9 mouse cellular contexts compared by ENCODE assay signal in genomic region chr3:45377391-45377998, GRCm38 (mm10). TPM values are rescaled to one million over a fixed set of nuclear protein-coding genes. Genes with fewer than 3 reads are reported as not detected.
DNase-seq lines count a peak whose midpoint lies in the region; ATAC-seq and TF ChIP-seq lines count a peak whose summit lies in the region.
"Had no signal": no experiment of that assay in that cellular context is flagged by ENCODE, and none has a peak within 500 bp of the region (broad histone marks: within the 10 kb centered on the region; RNA-seq: fewer than 3 reads in every experiment).

No protein-coding gene starts in this region.

- DNase-seq in heart, adult 11 months: no peak
- peak; percentile 58 for DNase-seq in brain, adult 2 months (ENCODE audit: low read depth, low spot score)
- peak; percentile 85 for DNase-seq in forebrain, embryonic 14.5 days (ENCODE audit: low spot score)
- no peak for DNase-seq in liver, embryonic 13.5 days
- peak; percentile 66 for DNase-seq in right cerebral cortex, postnatal 14 days

- H3K4me2 ChIP-seq in heart, embryonic 11.5 days: peak overlapping the region; percentile 99
- H3K4me2 ChIP-seq in forebrain, embryonic 14.5 days (ENCODE audit: low read length): peak overlapping the region; percentile 89
- peak overlapping the region; percentile 91 for H3K4me2 ChIP-seq in intestine, postnatal 0 days (replicated peaks; ENCODE audit: low read depth)
- peak overlapping the region; percentile 62 for H3K4me2 ChIP-seq in liver, embryonic 13.5 days

- 1% methylated on average over 26 of the region's 26 CpGs for WGBS in heart, embryonic 11.5 days (ENCODE audit: insufficient replicate concordance)
- under 1% methylated on average over 26 of the region's 26 CpGs for WGBS in forebrain, embryonic 14.5 days
- under 1% methylated on average over 26 of the region's 26 CpGs for WGBS in intestine, postnatal 0 days
- WGBS in liver, embryonic 13.5 days (ENCODE audit: insufficient replicate concordance): 1% methylated on average over 26 of the region's 26 CpGs

- H3K27me3 ChIP-seq in heart, embryonic 11.5 days (ENCODE audit: control insufficient read depth, insufficient read depth, low read length): peaks cover 50% of the 10 kb centered on the region
- no peaks in the 10 kb centered on the region for H3K27me3 ChIP-seq in forebrain, embryonic 14.5 days (replicated peaks; ENCODE audit: control insufficient read depth, insufficient read depth, low read length)
- peaks cover 58% of the 10 kb centered on the region for H3K27me3 ChIP-seq in intestine, postnatal 0 days (replicated peaks; ENCODE audit: control insufficient read depth, insufficient read depth, low read length)
- peaks cover 77% of the 10 kb centered on the region for H3K27me3 ChIP-seq in liver, embryonic 13.5 days

- 0 out of 2 replicates have a peak overlapping the region, but pooled peaks have one; percentile 34 for H3K9ac ChIP-seq in heart, embryonic 11.5 days (ENCODE audit: low read depth, low read length)
- H3K9ac ChIP-seq in forebrain, embryonic 14.5 days (ENCODE audit: low read length): peak overlapping the region; percentile 77
- no peak overlapping the region for H3K9ac ChIP-seq in intestine, postnatal 0 days (ENCODE audit: low read depth, low read length)
- H3K9ac ChIP-seq in liver, embryonic 13.5 days: no peak overlapping the region

- peak overlapping the region; percentile 61 for H3K4me3 ChIP-seq in heart, embryonic 11.5 days (ENCODE audit: low read depth, low read length)
- H3K4me3 ChIP-seq in forebrain, embryonic 14.5 days (ENCODE audit: low read depth, low read length): peak overlapping the region; percentile 68
- peak overlapping the region; percentile 50 for H3K4me3 ChIP-seq in intestine, postnatal 0 days (ENCODE audit: low read depth, low read length)
- peak overlapping the region; percentile 38 for H3K4me3 ChIP-seq in liver, embryonic 13.5 days (replicated peaks)

- no peaks in the 10 kb centered on the region for H3K36me3 ChIP-seq in heart, embryonic 11.5 days (ENCODE audit: control insufficient read depth, insufficient read depth, low read length)
- H3K36me3 ChIP-seq in forebrain, embryonic 14.5 days (ENCODE audit: control insufficient read depth, insufficient read depth, low read length): no peaks in the 10 kb centered on the region
- H3K36me3 ChIP-seq in intestine, postnatal 0 days (ENCODE audit: control insufficient read depth, insufficient read depth): no peaks in the 10 kb centered on the region
- no peaks in the 10 kb centered on the region for H3K36me3 ChIP-seq in liver, embryonic 13.5 days

- TF ChIP-seq CTCF in intestine, postnatal 0 days (IDR thresholded peaks at IDR 0.05; ENCODE audit: low read depth): no peak

- no peak for ATAC-seq in heart, embryonic 11.5 days (replicated peaks; ENCODE audit: insufficient number of reproducible peaks, low FRiP score, low TSS enrichment)
- ATAC-seq in forebrain, embryonic 14.5 days: peak; percentile 49
- no peak for ATAC-seq in intestine, postnatal 0 days
- ATAC-seq in liver, embryonic 13.5 days (ENCODE audit: low read depth): no peak
- ATAC-seq in erythroblast, adult 5-6 weeks (replicated peaks; ENCODE audit: low FRiP score, poor library complexity, severe bottlenecking): no peak

- H3K27ac ChIP-seq in heart, embryonic 11.5 days (ENCODE audit: low read depth, low read length): no peak overlapping the region
- H3K27ac ChIP-seq in forebrain, embryonic 14.5 days (ENCODE audit: low read depth, low read length): peak overlapping the region; percentile 86
- H3K27ac ChIP-seq in intestine, postnatal 0 days (ENCODE audit: low read depth, low read length): no peak overlapping the region
- no peak overlapping the region for H3K27ac ChIP-seq in liver, embryonic 13.5 days

- H3K9me3 ChIP-seq in heart, embryonic 11.5 days (replicated peaks; ENCODE audit: control insufficient read depth, low read length): no peaks in the 10 kb centered on the region
- H3K9me3 ChIP-seq in forebrain, embryonic 14.5 days (replicated peaks; ENCODE audit: control insufficient read depth, low read length): no peaks in the 10 kb centered on the region
- H3K9me3 ChIP-seq in intestine, postnatal 0 days (ENCODE audit: control insufficient read depth): no peaks in the 10 kb centered on the region
- no peaks in the 10 kb centered on the region for H3K9me3 ChIP-seq in liver, embryonic 13.5 days (replicated peaks)

- H3K4me1 ChIP-seq in heart, embryonic 11.5 days (ENCODE audit: control insufficient read depth, insufficient read depth, low read length): peaks cover 7% of the 10 kb centered on the region; the same call in 1 of the 2 replicates
- H3K4me1 ChIP-seq in forebrain, embryonic 14.5 days (ENCODE audit: control insufficient read depth, insufficient read depth, low read length): peaks cover 6% of the 10 kb centered on the region; the same call in 1 of the 2 replicates
- 0 out of 2 replicates have a peak, but pooled peaks cover 6% of the 10 kb centered on the region for H3K4me1 ChIP-seq in intestine, postnatal 0 days (replicated peaks; ENCODE audit: control insufficient read depth, insufficient read depth, low read length)
- H3K4me1 ChIP-seq in liver, embryonic 13.5 days (replicated peaks): 0 out of 2 replicates have a peak, but pooled peaks cover 14% of the 10 kb centered on the region

RNA-seq across cellular contexts. Expression of gene Pcdh10, which starts 0.7 kb away (rescaled TPM):
- polyA plus RNA-seq in heart, embryonic 11.5 days (2014; fragmentation: Nextera tagmentation; extraction: Ambion mirVana): 0.43 and 0.76 TPM in 2 replicates
- polyA plus RNA-seq in forebrain, embryonic 14.5 days (2014; fragmentation: Nextera tagmentation; extraction: Ambion mirVana): 12.7 and 16.1 TPM in 2 replicates
- 0.51 and 0.58 TPM in 2 replicates for polyA plus RNA-seq in intestine, postnatal 0 days (2015; fragmentation: Nextera tagmentation; extraction: Ambion mirVana)
- 0.05 and 0.12 TPM in 2 replicates for polyA plus RNA-seq in liver, embryonic 13.5 days (2015; fragmentation: Nextera tagmentation; extraction: Ambion mirVana)
- total RNA-seq in erythroblast, adult 5-6 weeks (2015; ENCODE audit: low replicate concordance): not detected in 2 replicates
- total RNA-seq in erythroblast, adult 5-6 weeks (2017; ENCODE audit: low replicate concordance): 0.14 TPM in 1 of 2 replicates, not detected in the other
- total RNA-seq: MEL had no signal

Comparison
In these comparisons a context has a peak if more than half of its experiments do, and no peak if none do; other contexts are left out.
1. H3K9ac ChIP-seq: peak in heart, embryonic 11.5 days (single experiment) and forebrain, embryonic 14.5 days (single experiment); none in intestine, postnatal 0 days (single experiment) and liver, embryonic 13.5 days (single experiment).
2. DNase-seq: peak in brain, adult 2 months (single experiment), forebrain, embryonic 14.5 days (single experiment) and right cerebral cortex, postnatal 14 days (single experiment); none in heart, adult 11 months (single experiment) and liver, embryonic 13.5 days (single experiment).
3. Peak in every context shown above with its lines, with median percentiles within 50 percentile points of each other: H3K4me2 ChIP-seq and H3K4me3 ChIP-seq.